Mouse (Mus musculus) frontal cortex, postnatal 36 days (tissue): Measurements from ENCODE around the gene Vps37c.

Source experiments
- DNase-seq, 2 experiments: peaks; one replicate each; pipeline ENCODE4 v3.0.0; 2022; ENCODE audit warnings: low spot score in 2 of 2

Vps37c gene

GRCm38 (mm10) chr19:10713551-10713950, 25.0 kb downstream of the Vps37c start:
- DNase-seq = no peak

- no peak for DNase-seq
Observed at GRCm38 (mm10) chr19:10714168-10714567, 25.6 kb downstream of the Vps37c start.

GRCm38 (mm10) chr19:10714682-10715475, 26.3 kb downstream of the Vps37c start:
- DNase-seq = peak; percentile 77

GRCm38 (mm10) chr19:10715476-10715875, 26.9 kb downstream of the Vps37c start:
- no peak for DNase-seq

- no peak for DNase-seq
Observed at GRCm38 (mm10) chr19:10718251-10718775, 29.8 kb downstream of the Vps37c start.

- no peak for DNase-seq
Observed at GRCm38 (mm10) chr19:10719751-10720150, 31.2 kb downstream of the Vps37c start.

- no peak for DNase-seq
Observed at GRCm38 (mm10) chr19:10720524-10720923, 32.0 kb downstream of the Vps37c start.

- DNase-seq = no peak
Observed at GRCm38 (mm10) chr19:10721064-10721463, 32.5 kb downstream of the Vps37c start.

- no peak for DNase-seq
Observed at GRCm38 (mm10) chr19:10723084-10723483, 34.5 kb downstream of the Vps37c start.

GRCm38 (mm10) chr19:10723649-10724048, 35.1 kb downstream of the Vps37c start:
- no peak for DNase-seq

GRCm38 (mm10) chr19:10724629-10725363, 36.3 kb downstream of the Vps37c start:
- DNase-seq = no peak

GRCm38 (mm10) chr19:10729889-10730288, 41.4 kb downstream of the Vps37c start:
- DNase-seq = no peak

GRCm38 (mm10) chr19:10730469-10730868, 41.9 kb downstream of the Vps37c start:
- DNase-seq = peak in 1 of 2 experiments; percentile 28

- DNase-seq = no peak
Observed at GRCm38 (mm10) chr19:10731975-10732374, 43.4 kb downstream of the Vps37c start.

- DNase-seq = no peak
Observed at GRCm38 (mm10) chr19:10732741-10733140, 44.2 kb downstream of the Vps37c start.

- DNase-seq = no peak
Observed at GRCm38 (mm10) chr19:10733501-10734127, 45.1 kb downstream of the Vps37c start.

- no peak for DNase-seq
Observed at GRCm38 (mm10) chr19:10734554-10734953, 46.0 kb downstream of the Vps37c start.

GRCm38 (mm10) chr19:10735061-10735460, 46.5 kb downstream of the Vps37c start:
- no peak for DNase-seq

GRCm38 (mm10) chr19:10735861-10736260, 47.3 kb downstream of the Vps37c start:
- no peak for DNase-seq

GRCm38 (mm10) chr19:10738038-10738437, 49.5 kb downstream of the Vps37c start:
- no peak for DNase-seq

GRCm38 (mm10) chr19:10738811-10739210, 50.3 kb downstream of the Vps37c start, which contains the start of gene Cd5:
TSS of gene Cd5 (minus strand) at chr19:10739002.
- no peak for DNase-seq

- DNase-seq = no peak
Observed at GRCm38 (mm10) chr19:10739916-10740315, 51.4 kb downstream of the Vps37c start.
